17 mouse cellular contexts compared by ENCODE assay signal in the genomic region with DNA sequence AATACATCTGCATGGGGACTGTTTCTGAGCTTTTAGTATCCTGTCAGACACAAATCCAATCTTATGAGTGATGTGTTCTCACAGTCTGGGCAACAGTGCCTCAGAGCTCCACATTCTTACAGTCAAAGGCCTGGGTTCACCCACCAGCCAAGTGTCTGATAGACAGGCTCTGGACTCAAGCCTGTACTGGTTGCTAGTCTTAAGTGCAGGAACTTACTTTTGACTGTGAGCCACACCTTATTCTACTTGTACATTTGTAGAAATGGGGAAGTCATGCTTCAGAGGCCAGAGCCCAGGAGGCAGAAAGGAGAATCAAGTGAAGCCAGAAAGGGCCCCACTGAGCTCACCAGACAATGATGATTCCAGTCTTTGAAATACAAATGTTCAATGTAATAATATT.
DNase-seq lines count a peak whose midpoint lies in the region; ATAC-seq and TF ChIP-seq lines count a peak whose summit lies in the region.
"Had no signal": no experiment of that assay in that cellular context is flagged by ENCODE, and none has a peak within 500 bp of the region (broad histone marks: within the 10 kb centered on the region; RNA-seq: fewer than 3 reads in every experiment).

No protein-coding gene starts in this region.

- no peak overlapping the region for H3K9ac ChIP-seq in forebrain, postnatal 0 days
- no peak overlapping the region for H3K9ac ChIP-seq in forebrain, embryonic 16.5 days (replicated peaks; ENCODE audit: low read depth, low read length)
- H3K9ac ChIP-seq: embryonic facial prominence, embryonic 15.5 days; forebrain, embryonic 13.5 days; hindbrain, embryonic 15.5 days; liver, embryonic 14.5 days; neural tube, embryonic 12.5 days had no signal

- no peak overlapping the region for H3K4me3 ChIP-seq in forebrain, postnatal 0 days (ENCODE audit: low read depth, low read length)
- no peak overlapping the region for H3K4me3 ChIP-seq in forebrain, embryonic 16.5 days (replicated peaks; ENCODE audit: low read length)
- H3K4me3 ChIP-seq: embryonic facial prominence, embryonic 15.5 days; forebrain, embryonic 13.5 days; hindbrain, embryonic 15.5 days; neural tube, embryonic 12.5 days had no signal

- no peak overlapping the region for H3K4me2 ChIP-seq in forebrain, postnatal 0 days (ENCODE audit: low read depth)
- no peak overlapping the region for H3K4me2 ChIP-seq in forebrain, embryonic 16.5 days (ENCODE audit: low read length)
- H3K4me2 ChIP-seq: embryonic facial prominence, embryonic 15.5 days; forebrain, embryonic 13.5 days; hindbrain, embryonic 15.5 days; neural tube, embryonic 12.5 days had no signal

- no peak for DNase-seq in forebrain, postnatal 0 days
- DNase-seq in 3134 (ENCODE audit: extremely low read depth, insufficient read length, low spot score) (peak; percentile 34), NIH3T3 (ENCODE audit: low read depth) (peak; percentile 71)
- no peak for DNase-seq in left cerebral cortex, adult 11 months (ENCODE audit: low spot score)
- no peak for DNase-seq in thymus, postnatal 0 days (ENCODE audit: low spot score)
- no peak for DNase-seq in heart, postnatal 25 days (ENCODE audit: low spot score)
- DNase-seq: kidney, postnatal 10 days; thymus, postnatal 4 days had no signal

- intact Hi-C loops in heart, postnatal 25 days (cut with DNase I): loop anchor here (10.0 kb wide), 1 partner anchor 187 kb away; no protein-coding TSS in a partner anchor

- no peak overlapping the region for H3K27ac ChIP-seq in forebrain, postnatal 0 days (ENCODE audit: low read depth, low read length)
- no peak overlapping the region for H3K27ac ChIP-seq in forebrain, embryonic 16.5 days (ENCODE audit: low read length)
- H3K27ac ChIP-seq: forebrain, embryonic 13.5 days; hindbrain, embryonic 15.5 days; liver, embryonic 14.5 days; neural tube, embryonic 12.5 days had no signal

- H3K9me3 ChIP-seq in forebrain, postnatal 0 days (ENCODE audit: low read length): no peaks in the 10 kb centered on the region
- no peaks in the 10 kb centered on the region for H3K9me3 ChIP-seq in forebrain, embryonic 16.5 days (ENCODE audit: control insufficient read depth, low read length)
- H3K9me3 ChIP-seq: embryonic facial prominence, embryonic 15.5 days; forebrain, embryonic 13.5 days; hindbrain, embryonic 15.5 days; neural tube, embryonic 12.5 days had no signal

- peak; percentile 44; the same call in 1 of the 2 replicates for ATAC-seq in forebrain, postnatal 0 days
- no peak for ATAC-seq in forebrain, embryonic 16.5 days
- ATAC-seq in granulocyte monocyte progenitor cell, adult 5-6 weeks (replicated peaks; ENCODE audit: poor library complexity, severe bottlenecking): peak; percentile 81
- ATAC-seq: activated CD4-positive, CD25-positive, alpha-beta regulatory T cell, adult 4 months; forebrain, embryonic 13.5 days; intestine, postnatal 0 days had no signal

- no peaks in the 10 kb centered on the region for H3K36me3 ChIP-seq in forebrain, postnatal 0 days (ENCODE audit: insufficient read depth)
- H3K36me3 ChIP-seq in forebrain, embryonic 16.5 days (ENCODE audit: control insufficient read depth, insufficient read depth): no peaks in the 10 kb centered on the region
- H3K36me3 ChIP-seq: embryonic facial prominence, embryonic 15.5 days; neural tube, embryonic 12.5 days had no signal

- no peaks in the 10 kb centered on the region for H3K4me1 ChIP-seq in forebrain, postnatal 0 days (ENCODE audit: insufficient read depth)
- no peaks in the 10 kb centered on the region for H3K4me1 ChIP-seq in forebrain, embryonic 16.5 days (replicated peaks; ENCODE audit: control insufficient read depth, insufficient read depth, low read length)
- H3K4me1 ChIP-seq: hindbrain, embryonic 15.5 days; neural tube, embryonic 12.5 days had no signal

- no peak for TF ChIP-seq CTCF in forebrain, postnatal 0 days (IDR thresholded peaks at IDR 0.05; ENCODE audit: low read depth)

- H3K27me3 ChIP-seq in forebrain, postnatal 0 days (ENCODE audit: insufficient read depth, low read length): no peaks in the 10 kb centered on the region
- no peaks in the 10 kb centered on the region for H3K27me3 ChIP-seq in forebrain, embryonic 16.5 days (replicated peaks; ENCODE audit: control insufficient read depth, insufficient read depth, low read length)
- H3K27me3 ChIP-seq: embryonic facial prominence, embryonic 15.5 days; forebrain, embryonic 13.5 days; hindbrain, embryonic 15.5 days; neural tube, embryonic 12.5 days had no signal

Comparison
In these comparisons a context has a peak if more than half of its experiments do, and no peak if none do; other contexts are left out.
1. DNase-seq: peak in 3134 (single experiment) and NIH3T3 (single experiment); none in forebrain, postnatal 0 days (single experiment), left cerebral cortex, adult 11 months (single experiment), thymus, postnatal 0 days (single experiment) and heart, postnatal 25 days (single experiment).